Mouse (Mus musculus) T-helper 2 cell (primary cell): ENCODE data around the gene Mapkapk2.

Source experiments
- in situ Hi-C: fragments of 300-600 bp; cut with MboI, MseI; formaldehyde crosslinking; loops from one replicate; pipeline ENCODE4 v1.15.1; 2025; ENCODE audit warnings: high pct_unique_total_duplicates

Mapkapk2 gene

GRCm38 (mm10) chr1:131083609-131084008, 14.0 kb downstream of the Mapkapk2 start:
- in situ Hi-C loops = no loop called here

DNA sequence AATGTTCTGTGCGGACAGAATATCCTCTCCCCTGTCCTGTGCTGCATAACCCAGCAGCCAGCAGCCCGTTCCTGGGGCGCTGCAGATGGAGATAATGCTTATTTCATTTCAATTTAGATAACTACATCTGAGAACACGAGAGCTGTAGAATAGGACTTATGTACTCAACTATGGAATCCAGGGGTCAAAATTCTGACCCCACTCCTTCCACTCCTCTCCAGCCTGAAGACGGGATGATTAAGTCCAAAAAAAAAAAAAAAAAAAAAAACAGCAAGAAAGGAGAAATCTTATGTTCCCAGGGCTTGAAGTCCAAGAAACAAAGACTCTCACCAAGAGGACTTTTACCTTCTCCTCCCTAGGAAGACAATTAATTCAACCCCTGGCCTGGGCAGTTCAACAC, 14.5 kb downstream of the Mapkapk2 start:
- in situ Hi-C loops = no loop called here

GRCm38 (mm10) chr1:131080686-131081085, 16.9 kb downstream of the Mapkapk2 start:
- in situ Hi-C loops = no loop called here

DNA sequence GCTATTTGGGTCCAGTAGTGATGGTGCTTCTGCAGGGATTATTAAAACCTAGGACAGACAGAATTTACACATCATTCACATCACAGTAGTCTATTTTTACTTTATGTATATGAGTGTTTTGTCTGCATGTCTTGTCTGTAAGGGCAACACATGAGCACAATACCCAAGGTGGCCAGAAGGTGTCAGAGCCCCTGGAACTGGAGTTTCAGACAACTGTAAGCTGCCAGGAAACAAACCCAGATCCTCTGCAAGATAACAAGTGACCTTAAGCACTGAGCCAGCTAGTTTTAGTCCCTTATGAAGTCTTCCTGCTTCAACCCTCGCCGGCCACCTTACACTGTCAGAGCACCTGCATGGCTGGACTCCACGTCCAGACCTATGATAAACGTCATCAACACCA, 17.9 kb downstream of the Mapkapk2 start:
- in situ Hi-C loops = no loop called here

DNA sequence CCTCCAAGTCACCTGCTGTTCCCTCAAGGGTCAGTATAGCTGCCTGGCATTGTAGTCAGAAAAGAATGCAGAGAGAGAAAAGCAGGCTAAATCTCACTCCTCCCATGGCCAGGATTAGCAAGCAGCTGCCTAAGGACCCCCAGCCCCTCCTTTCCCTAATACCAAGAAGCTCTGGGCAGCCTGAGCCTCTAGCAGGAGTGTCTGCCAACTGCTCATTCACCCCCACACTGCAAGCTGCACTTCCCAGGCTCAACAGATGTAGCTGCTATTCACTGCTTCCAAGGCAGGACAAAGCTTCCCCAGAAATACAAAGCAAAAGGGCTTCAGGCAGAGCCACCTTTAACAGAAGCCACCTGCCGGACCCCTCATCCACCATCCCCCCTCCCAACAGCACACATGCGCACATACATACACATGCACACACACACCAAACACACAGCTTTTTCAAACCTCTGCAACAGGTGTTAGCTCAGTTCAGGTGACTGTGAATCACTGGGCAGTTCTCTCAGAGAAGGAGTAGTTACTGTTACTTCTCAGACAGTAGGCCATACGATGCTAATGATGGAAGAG, 18.8 kb downstream of the Mapkapk2 start:
- in situ Hi-C loops = no loop called here

GRCm38 (mm10) chr1:131075098-131075791, 22.4 kb downstream of the Mapkapk2 start:
- in situ Hi-C loops = no loop called here

DNA sequence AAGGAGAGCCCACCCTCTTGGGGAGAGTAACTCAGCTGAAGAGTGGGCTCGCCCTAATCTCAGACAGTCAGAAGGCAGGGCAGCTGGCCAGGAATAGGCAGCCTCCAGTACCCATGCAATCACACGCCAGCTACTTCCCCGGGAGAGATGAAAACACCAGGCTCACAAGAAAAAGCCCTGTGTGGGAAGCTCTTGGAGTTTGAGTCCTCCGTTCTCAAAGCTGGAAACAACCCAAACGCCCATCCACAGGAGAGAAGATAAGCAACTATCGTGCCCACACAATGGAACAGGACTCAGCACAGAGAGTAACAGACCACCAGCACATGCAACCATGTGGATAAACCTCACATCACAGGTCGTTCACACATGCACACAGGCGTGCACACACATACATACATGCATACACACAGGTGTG, 23.1 kb downstream of the Mapkapk2 start:
- in situ Hi-C loops = no loop called here

DNA sequence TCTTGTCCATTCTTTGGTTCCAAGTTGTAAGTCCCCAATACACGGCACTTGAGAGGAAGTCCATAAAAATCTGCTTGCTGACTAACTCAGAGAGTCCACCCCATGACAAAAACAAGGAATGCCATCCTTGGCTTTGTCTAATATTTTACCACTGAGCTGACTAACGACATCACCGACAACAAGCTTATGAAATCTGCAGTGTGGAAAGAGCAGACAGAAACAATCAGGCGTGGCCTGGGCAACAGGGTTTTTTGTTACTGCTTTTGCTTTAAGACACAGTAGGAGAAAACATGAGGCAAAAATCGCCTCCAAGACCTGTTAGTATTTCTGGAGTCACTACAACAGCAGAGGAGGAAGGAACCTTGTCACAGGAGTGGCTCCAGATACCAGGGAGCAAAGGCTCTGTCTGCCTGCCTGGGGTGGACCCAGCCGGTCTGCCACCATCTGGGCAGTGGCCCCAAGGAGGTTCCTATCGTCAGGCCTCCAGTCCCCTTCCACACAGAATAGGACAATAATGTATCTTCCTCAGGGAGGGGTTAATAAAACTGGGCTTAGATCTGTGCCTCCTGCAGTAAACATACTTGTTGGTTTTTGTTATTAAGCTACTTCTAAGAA, 25.1 kb downstream of the Mapkapk2 start:
- in situ Hi-C loops = no loop called here

DNA sequence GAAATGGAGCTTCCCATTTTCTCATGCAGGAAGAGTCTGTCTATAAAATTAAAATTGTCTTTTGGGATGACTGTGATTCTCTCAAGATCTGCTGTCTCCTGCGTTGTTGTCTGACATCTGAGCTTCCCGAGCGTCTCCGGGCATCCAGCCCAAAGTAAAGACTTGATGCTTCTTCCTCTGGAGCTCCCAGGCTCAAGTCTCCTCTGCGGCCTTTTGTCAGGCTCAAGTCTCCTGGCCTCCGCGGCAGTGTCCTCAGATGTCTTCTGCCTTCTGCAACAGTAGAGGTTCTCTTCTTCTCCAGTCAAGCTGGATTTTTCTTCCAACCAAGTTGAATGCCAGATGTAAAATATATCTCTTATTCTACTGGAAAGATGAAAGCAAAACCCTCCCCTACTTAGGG, 28.6 kb downstream of the Mapkapk2 start:
- in situ Hi-C loops = no loop called here

DNA sequence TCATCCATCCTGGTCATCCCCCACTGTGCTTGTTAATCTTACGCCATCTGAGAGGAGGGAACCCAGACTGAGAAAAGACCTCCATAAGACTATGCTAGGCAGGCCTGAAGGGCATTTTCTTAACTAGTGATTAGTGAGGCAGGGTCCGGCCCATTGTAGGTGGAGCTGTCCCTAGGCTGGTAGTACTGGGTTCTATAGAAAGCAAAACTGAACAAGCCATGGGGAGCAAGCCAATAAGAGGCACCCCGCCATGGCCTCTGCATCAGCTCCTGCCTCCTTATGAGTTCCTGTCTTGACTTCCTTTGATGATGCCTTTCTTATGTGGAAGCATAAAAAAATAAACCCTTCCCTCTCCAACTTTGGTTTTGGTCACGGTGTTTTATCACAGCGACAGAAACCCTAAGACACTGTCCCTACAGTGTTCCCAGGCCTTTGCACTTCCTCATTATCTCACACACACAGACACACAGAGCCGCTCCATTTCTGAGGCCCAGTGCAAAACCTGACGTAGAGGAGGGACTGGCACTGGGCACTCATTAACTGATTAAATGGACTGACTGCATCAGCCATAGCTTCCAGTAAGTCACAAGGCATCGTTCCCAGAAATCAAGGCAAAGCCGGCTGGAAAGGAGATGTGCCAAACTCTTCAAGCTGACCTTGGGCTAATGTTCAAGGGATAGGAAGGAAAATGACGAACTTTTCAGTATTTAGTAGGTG, 29.5 kb downstream of the Mapkapk2 start:
- in situ Hi-C loops = no loop called here

GRCm38 (mm10) chr1:131064202-131064601, 33.4 kb downstream of the Mapkapk2 start:
- in situ Hi-C loops = no loop called here

DNA sequence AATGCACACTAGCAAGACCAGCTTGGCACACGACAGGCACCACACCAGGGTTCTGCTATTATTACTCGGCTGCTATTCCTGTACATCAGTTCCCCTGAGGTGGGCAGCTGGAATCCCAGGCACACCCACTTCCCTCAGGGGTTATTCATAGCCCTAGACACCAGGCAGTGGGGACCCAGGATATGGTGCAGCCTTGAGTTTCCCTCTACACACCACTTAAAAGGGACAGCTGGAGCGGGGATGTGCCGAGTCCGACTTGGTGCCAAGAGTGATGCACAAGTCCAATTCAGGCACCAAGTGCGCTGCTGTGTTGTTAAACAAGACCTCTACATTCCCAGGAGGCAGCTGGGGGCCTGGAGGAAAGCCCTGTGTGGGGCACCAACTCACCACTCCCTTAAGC, 34.8 kb downstream of the Mapkapk2 start:
- in situ Hi-C loops = no loop called here

GRCm38 (mm10) chr1:131061740-131062254, 35.8 kb downstream of the Mapkapk2 start:
- in situ Hi-C loops = no loop called here

GRCm38 (mm10) chr1:131060290-131061253, 37.1 kb downstream of the Mapkapk2 start:
- in situ Hi-C loops = no loop called here

DNA sequence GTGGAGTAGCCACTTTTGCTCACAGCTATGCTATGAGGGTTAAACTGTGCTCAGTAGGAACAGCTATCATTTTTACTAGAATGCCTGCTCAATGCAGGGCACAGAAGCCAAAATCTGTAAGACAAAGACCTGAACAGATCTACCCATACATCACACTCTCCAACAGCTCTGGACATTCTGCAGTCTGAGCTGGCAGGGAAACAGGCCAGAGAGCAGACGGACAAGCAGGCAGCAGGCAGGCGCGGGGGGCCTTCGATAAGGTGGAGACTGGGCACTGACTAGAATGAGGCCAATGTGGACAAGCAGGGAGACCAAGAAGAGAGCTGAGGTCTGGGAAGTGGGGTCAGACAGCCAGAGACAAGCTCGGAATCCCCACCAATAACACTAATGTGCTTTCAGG, 37.8 kb downstream of the Mapkapk2 start:
- in situ Hi-C loops = loop anchor here (5.0 kb wide), 2 partner anchors 88 to 188 kb away; no protein-coding TSS in a partner anchor

DNA sequence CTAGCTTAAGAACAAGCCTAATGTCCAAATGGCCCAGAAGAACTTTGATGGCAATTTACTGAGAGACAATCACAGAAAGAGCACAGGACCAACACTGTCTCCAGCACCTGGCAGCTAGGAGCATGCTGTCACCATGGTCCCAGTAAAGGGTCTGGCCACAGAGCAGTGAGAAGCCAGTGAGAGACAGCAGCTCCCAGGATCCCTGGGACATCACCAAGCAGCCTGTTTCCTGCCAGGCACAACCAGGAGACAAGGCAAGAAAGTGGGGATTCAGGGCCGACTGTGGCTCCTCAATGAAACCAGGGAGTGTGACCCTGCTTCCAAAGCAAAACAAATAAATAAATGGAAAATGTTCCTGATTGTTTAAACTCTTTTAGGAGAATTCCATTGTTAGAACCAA, 38.2 kb downstream of the Mapkapk2 start:
- in situ Hi-C loops = loop anchor here (5.0 kb wide), 2 partner anchors 87 to 187 kb away; no protein-coding TSS in a partner anchor

GRCm38 (mm10) chr1:131058431-131058830, 39.2 kb downstream of the Mapkapk2 start:
- in situ Hi-C loops = loop anchor here (5.0 kb wide), 2 partner anchors 86 to 186 kb away; no protein-coding TSS in a partner anchor

- in situ Hi-C loops = no loop called here
Measured at GRCm38 (mm10) chr1:131054251-131054650, 43.4 kb downstream of the Mapkapk2 start.

DNA sequence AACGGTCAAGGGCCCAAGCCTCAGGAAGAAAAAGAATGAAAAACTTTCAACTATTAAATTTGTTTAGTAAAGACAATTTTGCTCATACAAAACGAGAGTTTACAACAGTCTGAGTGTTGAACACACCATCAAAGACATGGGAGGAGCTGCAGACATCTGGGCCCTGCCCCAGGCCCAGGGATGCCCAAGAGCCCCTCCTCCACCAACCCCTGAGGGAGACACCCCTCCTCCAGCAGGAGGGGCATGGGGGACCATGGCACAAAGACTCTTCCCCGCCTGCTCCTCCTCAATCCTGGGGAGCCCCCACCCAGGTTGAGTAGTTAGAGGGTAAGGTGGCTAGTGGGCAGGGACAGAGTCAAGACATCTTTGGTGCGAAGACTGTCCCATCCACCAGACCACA, 44.0 kb downstream of the Mapkapk2 start:
- in situ Hi-C loops = no loop called here

- in situ Hi-C loops = no loop called here
Measured at GRCm38 (mm10) chr1:131053239-131053638, 44.4 kb downstream of the Mapkapk2 start.

GRCm38 (mm10) chr1:131051073-131051472, 46.6 kb downstream of the Mapkapk2 start:
- in situ Hi-C loops = no loop called here
